Mouse (Mus musculus) spleen, adult 2 months (tissue): ENCODE results near the gene Grem2.

Source experiments
- CTCF ChIP-seq: fragments of 200-500 bp; IDR thresholded peaks from 2 replicates; pipeline ENCODE4 v1.5.1; 2011; ENCODE audit warnings: mild to moderate bottlenecking, inconsistent platforms; ENCODE audit not compliant: insufficient read depth, insufficient read length, insufficient replicate concordance; ENCODE audit errors: extremely low read depth
- POLR2A ChIP-seq: fragments of 200-500 bp; IDR thresholded peaks from 2 replicates; pipeline ENCODE4 v1.6.1; 2011; ENCODE audit warnings: low read depth, low read length, inconsistent platforms

DNA sequence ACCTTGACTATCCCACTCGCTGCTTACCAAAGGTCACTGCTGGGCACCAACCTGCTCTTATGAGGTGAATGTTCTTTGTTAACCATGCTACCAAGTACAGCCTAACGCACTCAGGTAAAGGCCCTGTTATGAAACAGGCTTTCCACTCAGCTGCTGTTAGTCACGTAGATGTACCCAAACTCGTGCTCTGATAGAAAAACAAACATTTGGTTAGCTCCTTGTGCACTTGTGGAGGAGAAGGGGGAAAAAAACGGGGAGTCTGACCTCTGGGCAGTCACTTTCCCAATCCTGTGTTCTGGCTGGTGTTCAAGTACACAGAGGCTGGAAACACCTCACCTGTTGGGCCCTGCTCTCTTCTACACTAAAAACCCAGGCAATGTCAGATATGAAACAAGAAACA lies 14.0 kb downstream of the Grem2 start:
- TF ChIP-seq CTCF (no peak), POLR2A (no peak)
